Mouse (Mus musculus) heart, postnatal 0 days (tissue): Measurements from ENCODE around the gene Sost. TPM values are rescaled to one million over a fixed set of nuclear protein-coding genes. Genes with fewer than 3 reads are reported as not detected.

ENCODE experiments used
- ATAC-seq: fragments of 200-750 bp; cut with Nextera tagmentation; 2 replicates; pipeline ENCODE4 v1.8.0; 2017; ENCODE audit warnings: low read depth, moderate number of reproducible peaks, moderate library complexity; ENCODE audit not compliant: insufficient read depth
- DNase-seq: peaks from one replicate; pipeline ENCODE4 v3.0.0-alpha.2; 2016; ENCODE audit warnings: low spot score
- H3K27ac ChIP-seq: fragments of 300-500 bp; sonication (generic); 2 replicates; pipeline ENCODE4 v1.5.1; 2014; ENCODE audit warnings: low read depth, mild to moderate bottlenecking
- H3K27me3 ChIP-seq: fragments of 300-500 bp; sonication (generic); 2 replicates; pipeline ENCODE4 v1.6.1; 2014; ENCODE audit warnings: low read length, mixed read lengths; ENCODE audit not compliant: control insufficient read depth, insufficient read depth
- H3K36me3 ChIP-seq: fragments of 300-500 bp; sonication (generic); replicated peaks from 2 replicates; pipeline ENCODE4 v1.6.1; 2014; ENCODE audit warnings: low read length, mixed read lengths; ENCODE audit not compliant: control insufficient read depth, insufficient read depth
- H3K4me1 ChIP-seq: fragments of 300-500 bp; sonication (generic); 2 replicates; pipeline ENCODE4 v1.6.1; 2014; ENCODE audit warnings: antibody characterized with exemption; ENCODE audit not compliant: control insufficient read depth, insufficient read depth
- H3K4me2 ChIP-seq: fragments of 300-500 bp; sonication (generic); 2 replicates; pipeline ENCODE4 v1.6.1; 2014; ENCODE audit warnings: low read depth, mild to moderate bottlenecking, low read length, moderate library complexity
- H3K4me3 ChIP-seq: fragments of 300-500 bp; sonication (generic); 2 replicates; pipeline ENCODE4 v1.5.1; 2014; ENCODE audit warnings: low read depth, low read length
- H3K9ac ChIP-seq: fragments of 300-500 bp; sonication (generic); replicated peaks from 2 replicates; pipeline ENCODE4 v1.6.1; 2014; ENCODE audit warnings: low read depth, low read length, mixed read lengths
- H3K9me3 ChIP-seq: fragments of 300-500 bp; sonication (generic); replicated peaks from 2 replicates; pipeline ENCODE4 v1.6.1; 2016; ENCODE audit warnings: low read length; ENCODE audit not compliant: control insufficient read depth
- CTCF ChIP-seq: IDR thresholded peaks from 2 replicates; pipeline ENCODE4 v1.5.1; 2016; ENCODE audit warnings: antibody characterized with exemption, control low read depth, low read depth
- EP300 ChIP-seq: IDR thresholded peaks from 2 replicates; pipeline ENCODE4 v1.6.1; 2016; ENCODE audit warnings: antibody characterized with exemption, low read depth
- WGBS: fragments of 180-500 bp; shearing (Covaris S2); extraction: QIAGEN DNeasy Blood & Tissue Kit; methylation state at CpG from one replicate; pipeline ENCODE4 v1.1.7; 2014; 5-methylcytosine and 5-hydroxymethylcytosine counted together
- polyA plus RNA-seq: library from polyadenylated mRNA; unstranded; fragments of >200 nt; fragmentation: Nextera tagmentation; extraction: Ambion mirVana; gene quantifications from 2 replicates; pipeline ENCODE4 v1.2.1, GENCODE M21; 2015
- total RNA-seq: library from RNA; depleted of rRNA; stranded (reverse); fragments of >200 nt; gene quantifications from 2 replicates; pipeline ENCODE4 v1.2.3, GENCODE M21; 2014; ENCODE audit warnings: low replicate concordance

Gene Sost
- total and polyA plus RNA-seq, 2 experiments from 2014 or later, result 2.7 to 6.5 TPM

DNA sequence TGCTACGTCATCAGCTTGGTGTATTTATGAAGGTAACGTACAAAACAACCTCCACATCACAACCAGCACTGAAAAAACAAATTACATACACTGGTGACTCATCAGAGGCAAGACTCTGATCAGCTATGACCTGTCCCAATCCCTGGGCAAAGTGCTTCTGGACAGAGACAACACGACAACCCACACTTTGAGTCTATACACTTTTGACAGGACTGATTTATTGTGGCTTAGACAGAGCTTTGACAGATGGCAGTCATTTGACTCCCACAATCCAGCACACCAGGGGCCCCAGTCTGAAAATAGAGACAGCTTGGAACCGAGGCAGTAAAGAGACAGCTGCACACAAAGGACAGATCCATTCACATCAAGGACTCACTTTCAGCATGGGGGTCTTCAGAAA lies 32.7 kb upstream of the Sost start:
- no peak for ATAC-seq
- H3K27ac ChIP-seq, result no peak overlapping the region

DNA sequence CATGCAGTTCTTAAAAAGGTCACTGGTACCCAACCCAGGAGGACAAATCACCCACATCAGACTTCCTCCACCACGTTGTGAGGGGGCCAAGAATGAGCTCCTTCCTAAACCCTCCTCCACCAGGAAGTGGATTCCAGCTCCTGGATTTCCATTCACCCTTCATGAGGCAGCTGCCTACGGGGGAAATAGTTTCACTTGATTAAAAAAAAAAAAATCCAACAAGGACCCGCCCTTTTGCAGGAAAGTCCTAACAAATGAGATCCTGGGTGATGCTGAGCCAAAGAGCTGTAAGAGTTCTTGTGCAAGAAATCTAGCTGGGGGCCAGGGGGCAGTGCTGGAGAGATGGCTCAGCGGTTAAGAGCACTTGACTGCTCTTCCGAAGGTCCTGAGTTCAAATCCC lies 31.4 kb upstream of the Sost start:
- 37% methylated on average over 5 of the region's 5 CpGs for WGBS
- ATAC-seq, result peak; percentile 52
- Histone ChIP-seq H3K9me3 (no peaks in the 10 kb centered on the region), H3K4me3 (no peak overlapping the region), H3K27me3 (no peaks in the 10 kb centered on the region), H3K36me3 (no peaks in the 10 kb centered on the region), H3K4me2 (no peak overlapping the region), H3K9ac (no peak overlapping the region), H3K27ac (0 out of 2 replicates have a peak overlapping the region, but pooled peaks have one; percentile 19), H3K4me1 (no peaks in the 10 kb centered on the region)
- TF ChIP-seq EP300 (0 out of 2 replicates have a peak, but pooled peaks have one; percentile 55), CTCF (no peak)
- DNase-seq, result peak; percentile 33

More for the DNA sequence above, 32.7 kb upstream of the Sost start:
- Histone ChIP-seq H3K4me1 (no peaks in the 10 kb centered on the region), H3K9me3 (no peaks in the 10 kb centered on the region), H3K4me2 (no peak overlapping the region), H3K36me3 (no peaks in the 10 kb centered on the region), H3K4me3 (no peak overlapping the region), H3K27me3 (no peaks in the 10 kb centered on the region), H3K9ac (no peak overlapping the region)
- 45% methylated on average over 4 of the region's 4 CpGs for WGBS
- DNase-seq, result no peak
- TF ChIP-seq EP300, result no peak
- no peak for TF ChIP-seq CTCF

- Histone ChIP-seq H3K9ac (no peak overlapping the region), H3K4me2 (no peak overlapping the region), H3K4me3 (no peak overlapping the region), H3K27me3 (no peaks in the 10 kb centered on the region), H3K9me3 (no peaks in the 10 kb centered on the region), H3K27ac (no peak overlapping the region), H3K4me1 (no peaks in the 10 kb centered on the region), H3K36me3 (no peaks in the 10 kb centered on the region)
- no peak for TF ChIP-seq EP300
- no peak for TF ChIP-seq CTCF
- no peak for ATAC-seq
- DNase-seq, result no peak
- WGBS, result 86% methylated on average over 7 of the region's 7 CpGs
Observed at GRCm38 (mm10) chr11:101995938-101996337, 29.1 kb upstream of the Sost start.

DNA sequence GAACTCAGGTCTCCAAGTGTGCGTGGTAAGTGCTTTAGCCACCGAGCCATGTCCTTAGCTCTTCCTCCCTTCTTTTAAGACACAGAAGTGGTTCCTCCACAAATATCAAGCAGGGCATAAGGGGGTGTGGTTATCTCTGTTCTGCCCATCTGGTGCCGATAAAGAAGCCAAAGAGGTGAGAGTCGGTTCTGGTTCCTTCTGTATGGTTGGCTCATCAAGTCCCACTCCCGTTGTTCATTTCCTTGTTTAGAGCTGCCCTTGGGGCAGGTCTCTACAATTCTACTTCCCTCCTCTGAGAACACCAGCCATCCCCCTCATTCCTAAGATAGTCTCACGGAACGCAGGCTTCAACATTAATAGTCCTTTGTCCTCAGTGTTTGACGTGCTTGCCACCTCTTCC lies 27.3 kb upstream of the Sost start:
- Histone ChIP-seq H3K27me3 (no peaks in the 10 kb centered on the region), H3K4me1 (no peaks in the 10 kb centered on the region), H3K4me3 (no peak overlapping the region), H3K9ac (no peak overlapping the region), H3K27ac (peak overlapping the region; percentile 63), H3K4me2 (no peak overlapping the region; the same call in 1 of the 2 replicates), H3K9me3 (no peaks in the 10 kb centered on the region), H3K36me3 (no peaks in the 10 kb centered on the region)
- peak; percentile 65 for DNase-seq
- ATAC-seq, result peak; percentile 63
- 28% methylated on average over 8 of the region's 8 CpGs for WGBS
- TF ChIP-seq EP300 (0 out of 2 replicates have a peak, but pooled peaks have one; percentile 63), CTCF (no peak)

DNA sequence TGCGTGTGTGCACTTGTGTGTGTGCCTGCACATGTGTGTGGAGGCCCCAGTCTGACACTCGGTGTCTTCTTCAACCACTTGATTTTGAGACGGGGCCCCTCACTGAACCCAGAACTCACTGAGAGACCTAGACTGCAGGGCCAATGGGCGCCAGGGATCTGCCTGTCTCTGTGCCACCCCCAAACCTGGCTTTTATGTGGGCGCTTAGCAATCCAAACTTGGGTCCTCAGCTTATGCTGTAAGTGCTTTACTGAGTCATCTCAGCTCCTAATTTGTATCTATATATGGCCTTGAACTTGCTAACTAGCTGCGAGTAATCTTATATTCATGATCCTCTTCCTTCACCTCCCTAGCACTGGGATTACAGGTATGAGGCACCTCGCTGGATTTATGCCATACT lies 25.6 kb upstream of the Sost start:
- 92% methylated on average over 7 of the region's 7 CpGs for WGBS

GRCm38 (mm10) chr11:101991813-101992212 lies 25.0 kb upstream of the Sost start:
- Histone ChIP-seq H3K27me3 (no peaks in the 10 kb centered on the region), H3K27ac (no peak overlapping the region), H3K36me3 (no peaks in the 10 kb centered on the region), H3K4me3 (no peak overlapping the region), H3K4me1 (no peaks in the 10 kb centered on the region), H3K9ac (no peak overlapping the region), H3K9me3 (no peaks in the 10 kb centered on the region), H3K4me2 (no peak overlapping the region)
- ATAC-seq (no peak), DNase-seq (no peak)
- TF ChIP-seq EP300, result no peak
- WGBS, result 71% methylated on average over 3 of the region's 3 CpGs

More for the DNA sequence above, 25.6 kb upstream of the Sost start:
- Histone ChIP-seq H3K9ac (no peak overlapping the region), H3K4me2 (no peak overlapping the region), H3K36me3 (no peaks in the 10 kb centered on the region), H3K27me3 (no peaks in the 10 kb centered on the region), H3K27ac (no peak overlapping the region), H3K4me3 (no peak overlapping the region), H3K9me3 (no peaks in the 10 kb centered on the region), H3K4me1 (no peaks in the 10 kb centered on the region)
- no peak for DNase-seq
- no peak for ATAC-seq
- no peak for TF ChIP-seq EP300
- no peak for TF ChIP-seq CTCF
